Mouse (Mus musculus): ENCODE results near the gene Magi1.

The Magi1 gene

DNA sequence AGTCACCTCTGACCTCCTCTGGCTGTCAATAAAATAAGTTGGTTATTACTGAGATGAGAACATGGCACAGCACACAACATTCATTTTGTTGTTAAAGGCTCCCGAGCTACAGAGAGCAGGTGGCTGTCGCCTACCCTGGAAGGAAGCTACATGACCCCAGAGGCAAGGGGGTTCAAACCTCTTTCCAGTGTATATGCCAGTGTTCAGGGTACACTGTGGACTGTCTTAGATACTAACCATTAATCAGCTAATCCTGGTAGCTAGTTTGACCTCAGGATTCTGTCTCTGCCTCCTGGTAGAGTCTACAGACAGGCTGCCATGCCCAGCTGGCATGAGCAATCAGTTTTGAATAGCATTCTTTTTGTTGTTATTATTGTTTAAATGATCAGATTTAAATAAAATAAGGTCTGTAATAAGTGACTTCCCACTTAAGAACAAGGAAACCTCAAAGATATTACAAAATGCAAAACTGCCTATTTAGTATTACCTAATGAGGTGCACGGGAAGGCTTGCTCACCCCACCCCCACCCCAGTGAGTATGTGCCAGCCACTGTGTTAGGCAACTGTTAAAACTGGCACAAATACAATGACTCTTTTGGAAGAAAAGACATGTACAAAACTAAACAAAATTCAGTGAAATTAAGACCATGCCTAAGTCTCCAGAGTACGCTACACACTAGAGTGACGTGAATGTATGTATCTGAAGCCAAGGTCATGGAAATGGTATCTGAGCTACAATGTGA is 513.3 kb downstream of the Magi1 start:
- DNase-seq (ENCODE audit: extremely low read depth, insufficient read length, low spot score) = no peak

DNA sequence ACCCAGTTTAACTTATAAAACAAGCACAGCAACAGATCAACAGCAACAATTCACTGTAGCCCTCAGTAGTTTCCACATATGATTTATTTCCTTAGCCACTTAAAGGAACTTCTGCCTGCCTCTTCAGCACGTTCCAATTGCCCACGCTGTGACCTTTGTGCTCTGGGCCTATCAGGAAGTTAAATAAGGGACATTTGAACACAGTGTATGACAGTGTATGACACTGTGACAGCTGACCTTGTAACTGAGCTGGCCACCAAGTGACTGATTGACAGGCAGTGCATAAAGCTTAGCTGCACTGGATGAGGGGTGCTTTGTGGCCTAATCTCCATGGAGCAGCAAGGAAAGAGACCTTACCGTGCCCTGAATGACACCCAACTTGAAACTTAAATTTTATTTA is 525.6 kb downstream of the Magi1 start:
- no peak for DNase-seq (ENCODE audit: extremely low read depth, insufficient read length, low spot score)

DNA sequence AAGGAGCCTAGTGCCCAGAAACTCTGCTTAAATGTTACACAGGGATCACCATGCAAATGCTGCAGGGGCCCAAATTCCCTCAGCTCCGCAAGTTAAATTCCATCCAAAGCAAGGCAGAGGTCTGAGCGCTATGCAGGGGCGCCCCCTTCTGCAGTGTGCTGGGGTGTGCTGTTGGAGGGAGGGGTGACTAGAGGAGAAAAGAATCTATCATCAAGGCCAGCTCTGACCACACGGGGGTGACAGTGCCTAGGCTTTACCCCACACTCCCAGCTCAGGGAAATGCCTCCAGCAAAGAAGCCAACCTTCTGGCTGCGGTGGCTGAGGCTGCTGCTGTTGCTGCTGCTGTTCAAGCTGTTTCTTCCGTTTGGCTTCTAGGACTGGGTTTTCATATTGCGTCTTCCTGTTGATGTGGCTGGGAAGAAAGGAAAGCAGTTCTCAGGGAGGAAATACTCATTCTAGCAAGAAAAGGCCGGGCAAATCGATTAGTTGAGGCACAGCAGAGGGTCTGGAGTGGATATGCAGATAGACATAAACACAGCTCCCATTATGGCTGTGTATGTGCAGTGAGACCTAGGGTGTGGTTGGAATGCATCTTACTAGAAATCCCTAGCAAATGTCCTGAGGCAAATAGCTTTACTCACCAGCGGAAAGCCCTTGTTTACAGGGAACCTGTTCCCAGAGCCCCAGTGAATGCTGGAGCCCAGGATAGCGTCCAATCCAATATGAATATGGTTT is 526.2 kb downstream of the Magi1 start:
- DNase-seq (ENCODE audit: extremely low read depth, insufficient read length, low spot score) = no peak

DNA sequence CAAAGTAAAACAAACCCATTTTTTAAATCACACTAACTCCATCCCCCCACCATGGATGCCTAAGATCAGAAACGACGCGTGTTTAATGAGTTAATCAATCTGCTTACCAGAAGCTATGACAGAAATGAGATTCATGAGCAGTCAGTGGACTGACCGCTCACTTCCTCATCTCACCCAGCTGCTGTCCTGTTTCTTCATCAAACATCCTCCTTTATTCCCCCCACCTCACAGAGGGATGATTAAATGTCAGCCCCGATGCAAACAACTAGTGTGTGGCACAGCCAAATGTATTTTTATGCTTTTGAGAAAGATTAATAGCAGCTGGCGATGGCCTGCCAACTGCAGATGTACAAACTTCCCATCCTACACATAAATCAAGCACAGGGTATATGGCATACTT is 540.6 kb downstream of the Magi1 start:
- DNase-seq (ENCODE audit: extremely low read depth, insufficient read length, low spot score) = no peak

DNA sequence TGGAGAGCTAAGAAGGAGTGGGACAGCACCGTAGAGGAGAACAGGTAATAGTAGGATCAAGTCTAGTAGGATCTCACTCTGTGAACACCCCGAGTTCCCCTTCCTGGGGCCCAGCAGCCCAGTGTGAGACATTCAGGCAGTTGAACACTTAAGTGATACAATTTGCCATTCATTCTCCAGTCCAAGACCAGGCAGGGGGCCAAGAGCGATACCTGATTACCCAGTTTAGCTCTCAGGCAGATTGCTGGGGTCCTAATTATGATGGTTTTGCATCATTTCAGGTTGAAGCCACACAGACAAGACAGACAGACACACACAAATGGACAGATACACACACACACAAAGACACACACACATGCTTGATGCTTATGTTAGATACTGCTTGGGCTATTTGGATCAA is 543.9 kb downstream of the Magi1 start:
- no peak for DNase-seq (ENCODE audit: extremely low read depth, insufficient read length, low spot score)

DNA sequence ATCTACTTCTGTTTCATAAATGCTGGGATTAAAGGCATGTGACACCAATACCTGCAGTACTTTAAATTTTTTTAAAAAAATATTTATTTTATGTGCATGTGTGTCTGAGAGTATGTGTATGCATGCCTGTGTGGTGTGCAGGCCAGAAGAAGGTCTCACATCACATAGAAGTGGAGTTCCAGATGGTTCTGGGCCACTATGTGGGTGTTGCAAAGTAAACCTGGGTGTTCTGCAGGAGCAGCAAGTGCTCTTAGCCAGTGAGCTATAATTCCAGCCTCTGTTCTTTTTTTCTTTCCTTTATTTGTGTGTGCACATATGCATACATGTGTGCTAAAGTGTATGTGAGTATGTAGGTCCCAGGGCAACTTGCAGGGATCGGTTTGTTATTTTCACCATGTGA is 546.6 kb downstream of the Magi1 start:
- no peak for DNase-seq (ENCODE audit: extremely low read depth, insufficient read length, low spot score)

DNA sequence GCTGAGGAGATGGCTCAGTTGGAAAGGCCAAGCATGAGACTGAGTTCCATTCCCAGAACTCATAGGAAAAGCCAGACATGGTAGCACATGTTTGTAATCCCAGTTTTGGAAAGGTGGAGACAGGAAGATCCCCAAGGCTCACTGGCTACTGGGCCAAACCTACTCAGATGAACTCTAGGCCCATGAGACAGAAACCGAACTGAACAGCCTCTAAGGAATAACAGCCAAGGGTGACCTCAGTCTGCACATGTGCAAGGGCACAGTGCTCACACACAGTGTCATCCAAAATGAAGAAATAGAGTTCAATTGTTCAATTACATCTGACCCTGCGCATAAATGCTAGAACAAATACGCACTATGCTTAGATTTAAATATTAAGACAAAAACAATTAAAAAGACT is 547.6 kb downstream of the Magi1 start:
- DNase-seq (ENCODE audit: extremely low read depth, insufficient read length, low spot score) = no peak

DNA sequence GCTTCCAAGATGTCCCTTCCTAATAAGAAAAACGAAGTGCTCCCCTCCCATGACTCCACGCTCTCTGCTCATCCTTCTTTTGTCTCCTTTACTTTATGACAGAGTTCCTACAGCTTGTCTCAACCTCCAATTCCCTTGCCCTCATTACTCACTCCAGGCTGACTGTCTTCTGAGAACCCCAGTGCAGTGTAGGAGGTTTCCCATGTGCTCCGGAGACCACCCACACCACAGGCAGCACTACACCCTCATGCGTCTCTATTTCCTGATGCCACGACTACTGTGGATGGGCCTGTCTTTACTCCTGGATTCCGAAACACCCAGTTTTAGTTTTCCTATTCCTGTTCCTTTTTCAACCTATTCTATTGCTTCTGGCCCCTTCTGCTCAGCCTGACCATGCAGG is 549.9 kb downstream of the Magi1 start:
- DNase-seq (ENCODE audit: extremely low read depth, insufficient read length, low spot score) = no peak

DNA sequence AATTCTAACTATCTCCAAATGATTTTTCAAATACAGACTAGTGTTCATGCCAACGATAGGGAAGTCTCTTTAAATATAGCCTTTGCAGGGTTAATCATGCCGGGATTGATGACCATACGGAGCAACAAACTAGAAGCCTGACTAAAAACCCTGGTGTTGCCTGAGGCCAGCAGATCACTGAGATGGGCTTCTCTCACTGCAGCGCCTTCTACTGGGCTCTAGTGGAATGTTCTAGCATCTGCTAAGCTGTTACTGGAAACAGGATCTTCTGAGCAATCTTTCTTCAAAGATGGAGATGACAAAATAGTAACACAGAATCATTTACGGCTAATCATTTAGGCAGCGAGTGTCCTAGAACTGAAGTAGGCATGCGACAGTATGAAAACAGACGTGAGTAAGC is 554.0 kb downstream of the Magi1 start:
- no peak for DNase-seq (ENCODE audit: extremely low read depth, insufficient read length, low spot score)

DNA sequence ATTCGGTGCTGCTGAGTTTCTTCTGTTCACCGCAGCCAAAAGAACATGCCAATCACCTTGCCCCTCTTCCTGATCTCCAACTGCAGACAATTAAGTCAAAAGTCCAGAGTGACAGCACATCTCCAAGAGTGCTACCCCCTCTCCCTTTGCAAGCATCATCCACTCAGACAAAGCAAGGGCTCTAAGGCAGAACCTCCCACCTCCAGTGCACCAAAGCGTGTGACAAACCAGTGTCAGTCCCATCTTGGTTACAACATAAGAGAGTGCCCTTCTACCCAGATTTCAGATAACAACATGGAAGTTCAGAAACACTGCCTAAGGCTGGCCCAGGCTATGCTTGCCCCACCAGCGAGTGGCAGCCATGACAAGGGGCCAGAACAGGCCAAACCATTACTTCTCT is 554.9 kb downstream of the Magi1 start:
- DNase-seq (ENCODE audit: extremely low read depth, insufficient read length, low spot score) = no peak

DNA sequence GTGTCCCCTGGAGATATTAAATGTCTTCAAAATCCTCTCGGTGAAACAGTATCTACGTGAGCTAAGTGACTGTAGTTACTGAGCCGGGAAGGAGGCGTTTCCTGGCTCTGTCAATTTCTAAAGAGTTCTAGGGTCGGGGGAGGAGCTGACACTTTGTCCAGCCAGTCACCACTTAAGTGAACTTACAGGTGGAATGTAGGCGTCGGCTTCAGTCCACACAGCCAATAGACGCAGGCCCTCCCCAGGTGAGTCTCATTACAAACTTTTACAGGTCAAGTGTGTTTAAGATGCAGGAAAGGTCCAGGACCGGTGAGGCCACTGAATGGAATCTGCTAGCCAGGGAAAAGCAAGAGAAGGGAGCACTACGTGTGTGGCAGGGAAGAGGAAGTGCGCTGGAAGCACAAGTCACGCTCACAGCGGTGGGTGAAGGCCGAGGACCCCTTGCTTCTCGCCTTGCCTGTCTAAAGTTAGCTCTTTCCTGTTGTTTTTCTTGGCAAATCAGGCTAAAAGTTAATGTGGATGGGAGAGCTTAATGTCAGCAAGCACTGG is 556.0 kb downstream of the Magi1 start:
- no peak for DNase-seq (ENCODE audit: extremely low read depth, insufficient read length, low spot score)

DNA sequence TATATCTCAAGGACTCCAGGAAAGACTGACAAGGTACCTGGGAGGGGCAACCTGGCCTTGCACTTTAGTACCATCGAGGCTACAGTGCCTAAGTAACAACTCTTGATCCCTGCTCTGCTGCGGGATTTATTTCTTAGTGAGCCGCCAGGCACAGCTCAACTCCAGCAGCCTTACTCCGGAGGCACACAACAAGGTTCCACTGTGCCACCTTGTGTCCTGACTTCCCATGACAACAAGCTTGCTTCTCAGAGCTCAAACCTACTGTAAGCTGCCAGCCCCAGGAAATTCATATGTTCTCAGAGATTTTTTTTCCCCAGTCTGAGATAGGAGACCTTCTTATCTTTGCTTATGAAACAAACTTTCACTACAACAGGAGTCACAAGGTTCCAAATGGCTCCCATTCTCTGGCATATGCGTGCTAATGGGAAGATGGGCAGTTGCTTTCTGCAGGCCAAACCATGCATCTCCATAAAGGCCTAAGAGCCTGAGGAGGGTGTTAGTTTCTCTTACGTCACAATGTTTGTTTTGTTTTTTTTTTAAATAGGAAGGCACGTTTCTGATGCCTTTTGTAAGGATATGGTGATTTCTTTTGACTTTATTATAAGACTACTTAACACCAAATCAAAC is 556.8 kb downstream of the Magi1 start:
- DNase-seq (ENCODE audit: extremely low read depth, insufficient read length, low spot score) = no peak

DNA sequence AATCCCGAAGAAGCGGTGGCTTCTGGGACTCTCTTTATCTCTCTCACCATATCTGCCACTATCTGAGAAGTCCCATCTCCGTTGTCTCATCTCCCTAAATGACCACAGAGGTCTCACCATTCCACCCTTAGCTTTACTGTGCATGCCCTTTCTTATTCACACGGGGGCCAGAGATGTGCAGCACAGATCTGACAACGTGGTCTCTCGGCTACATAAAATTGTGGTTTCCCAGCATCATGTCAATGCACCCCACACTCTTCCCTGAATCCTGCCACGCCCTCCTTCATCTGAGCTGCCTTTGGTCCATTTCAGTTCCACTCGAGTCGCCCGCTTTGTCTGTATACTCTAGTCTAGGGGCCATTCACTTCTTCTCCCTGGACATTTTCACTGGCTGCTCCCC is 557.6 kb downstream of the Magi1 start:
- no peak for DNase-seq (ENCODE audit: extremely low read depth, insufficient read length, low spot score)

DNA sequence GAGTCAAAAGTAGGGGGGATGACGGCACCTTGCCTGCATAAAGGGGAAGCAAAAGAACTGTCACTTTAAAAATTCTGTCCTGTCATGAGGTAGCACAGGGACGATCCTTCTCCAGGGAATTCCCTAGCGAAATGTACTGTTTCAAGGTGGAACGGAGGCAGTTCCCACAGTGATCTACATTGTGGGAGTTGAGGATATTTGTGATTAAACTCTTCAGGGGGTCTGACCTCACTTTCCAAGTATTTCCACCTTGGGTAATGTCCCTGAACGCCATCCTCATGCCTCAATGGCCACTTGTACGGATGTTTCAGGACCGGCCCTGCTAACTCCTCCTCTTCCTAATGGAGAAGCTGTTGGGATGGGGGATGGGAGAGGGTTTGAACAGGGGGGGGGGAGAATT is 559.0 kb downstream of the Magi1 start:
- no peak for DNase-seq (ENCODE audit: extremely low read depth, insufficient read length, low spot score)

DNA sequence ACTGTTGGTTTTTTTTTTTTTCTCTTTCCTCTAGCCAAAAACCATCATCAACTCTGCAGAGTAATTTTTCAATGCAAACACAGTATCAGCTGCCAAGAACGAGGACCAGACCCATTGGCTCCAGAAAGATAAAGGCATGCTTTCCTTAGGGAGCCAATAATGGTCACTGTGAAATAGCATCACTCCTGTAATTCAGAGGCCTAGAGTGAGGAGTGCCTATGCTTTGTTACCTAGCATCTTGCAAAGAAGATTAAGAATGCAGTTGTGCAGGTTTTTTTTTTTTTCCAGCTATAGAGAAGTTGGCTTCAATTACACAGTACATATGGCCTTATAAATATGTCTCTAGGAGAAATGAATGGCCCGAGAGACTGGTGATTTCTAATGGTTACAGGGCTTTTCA is 560.5 kb downstream of the Magi1 start:
- no peak for DNase-seq (ENCODE audit: extremely low read depth, insufficient read length, low spot score)

DNA sequence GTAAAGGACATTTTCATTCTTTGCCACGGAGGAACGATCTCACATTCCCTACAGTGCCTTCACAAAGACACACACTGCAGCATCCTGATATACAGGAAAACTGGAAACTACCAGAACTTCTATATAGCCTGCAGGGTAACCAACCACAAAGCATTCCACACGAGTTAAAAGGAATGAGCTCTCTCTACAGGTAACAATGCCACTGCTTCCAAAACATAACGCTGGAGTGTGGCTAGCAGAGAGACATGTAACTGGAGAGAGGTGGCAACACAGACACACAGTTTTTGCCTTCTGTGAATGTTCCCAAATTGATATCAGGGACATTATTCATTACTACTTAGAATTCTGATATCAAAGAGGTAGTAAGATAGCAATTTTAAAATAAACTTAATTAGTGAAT is 564.2 kb downstream of the Magi1 start:
- no peak for DNase-seq (ENCODE audit: extremely low read depth, insufficient read length, low spot score)

DNA sequence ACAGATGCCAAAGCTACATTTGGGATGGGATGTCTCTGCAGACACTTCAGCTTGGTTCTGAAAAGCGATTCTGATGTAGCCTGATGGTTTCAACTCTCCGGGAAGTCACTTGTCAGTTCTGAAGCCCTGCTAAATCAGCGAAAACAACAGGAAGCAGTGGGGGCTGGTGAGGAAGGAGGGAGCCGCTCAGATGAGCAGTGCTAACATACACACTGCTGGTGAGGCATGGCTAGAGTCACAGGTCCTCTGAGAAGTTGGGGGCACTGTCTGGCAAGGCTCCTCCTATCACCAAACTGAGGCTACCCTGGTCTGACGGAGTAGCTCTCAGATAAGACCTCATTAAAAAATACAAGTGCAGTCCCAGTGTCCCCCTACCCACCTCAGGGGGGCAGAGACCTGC is 565.3 kb downstream of the Magi1 start:
- DNase-seq (ENCODE audit: extremely low read depth, insufficient read length, low spot score) = no peak

DNA sequence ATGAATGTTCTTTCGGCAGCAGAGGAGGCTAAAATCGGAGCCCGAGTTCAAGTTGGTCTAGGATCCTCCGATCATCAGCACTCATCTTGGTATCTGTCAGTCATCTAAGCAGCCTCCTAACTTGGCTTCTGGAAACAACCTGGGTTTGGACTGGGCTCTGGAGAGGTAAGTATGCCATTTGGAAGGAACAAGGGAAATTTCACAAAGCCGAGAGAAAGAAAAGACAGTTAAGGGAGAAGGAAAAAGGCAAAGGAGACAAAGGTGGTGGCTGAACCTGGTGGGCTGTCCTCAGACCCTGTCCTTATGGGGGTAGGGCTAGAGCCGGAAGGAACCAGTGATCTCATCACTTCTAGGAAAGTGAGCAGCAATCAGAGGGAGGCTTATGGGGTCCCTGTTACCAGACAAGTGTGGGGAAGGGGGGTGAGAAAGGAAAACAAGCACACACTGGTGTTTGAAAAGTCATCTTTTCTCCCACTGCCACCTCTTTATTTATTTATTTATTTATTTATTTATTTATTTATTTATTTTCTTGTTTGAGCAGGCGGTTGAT is 565.8 kb downstream of the Magi1 start:
- no peak for DNase-seq (ENCODE audit: extremely low read depth, insufficient read length, low spot score)

DNA sequence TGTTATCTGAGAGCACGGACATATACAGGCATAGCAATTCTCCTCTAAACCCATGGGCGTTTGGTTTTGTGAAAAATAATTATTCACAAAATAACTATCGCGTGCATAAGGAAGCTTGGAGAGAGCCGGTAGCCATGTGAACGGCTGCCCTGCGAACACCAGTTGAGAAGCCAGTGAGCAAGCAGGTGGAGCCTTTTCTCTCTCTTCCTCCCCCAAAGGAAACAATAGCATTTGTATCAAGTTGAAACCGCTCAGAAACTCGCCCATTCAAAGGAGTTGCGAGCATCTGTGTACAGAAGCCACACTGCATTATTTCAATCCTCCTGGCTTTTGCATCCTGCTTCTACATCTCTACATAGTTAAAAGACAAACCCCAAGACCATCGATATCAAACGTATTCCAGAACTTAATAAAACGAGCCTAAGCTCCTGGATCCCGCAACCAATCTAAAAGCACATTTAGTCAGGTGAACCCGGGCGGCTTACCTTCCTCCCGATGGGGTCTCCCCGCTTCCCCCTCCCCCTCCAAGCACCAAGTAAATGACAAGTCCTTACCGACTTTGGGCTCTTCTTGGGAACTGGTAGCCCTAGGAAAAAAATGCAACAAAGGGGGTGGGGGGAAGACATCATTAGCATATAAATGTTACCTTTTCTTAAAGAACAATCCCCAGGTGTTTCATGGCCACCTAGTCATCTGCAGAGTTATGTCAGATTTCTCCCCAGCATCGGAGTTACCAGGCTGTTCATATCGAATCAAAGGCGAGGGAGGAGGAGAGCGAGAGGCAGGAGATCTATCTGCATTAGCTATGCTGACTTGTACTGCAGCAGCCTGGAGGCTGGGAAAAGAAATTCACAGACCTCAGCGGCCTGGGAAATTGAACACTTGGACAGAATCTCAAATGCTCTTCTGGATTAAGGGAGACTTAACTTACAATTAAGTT is 566.8 kb downstream of the Magi1 start:
- DNase-seq (ENCODE audit: extremely low read depth, insufficient read length, low spot score) = no peak

Data from 3134 (cell line).